In genomic region chr12:12266552-12266951, GRCm38 (mm10) we compare ENCODE assay signal across 25 mouse cellular contexts. TPM values are rescaled to one million over a fixed set of nuclear protein-coding genes. Genes with fewer than 3 reads are reported as not detected.
A peak's percentile ranks its signal among the peaks of the same experiment; 100 is the strongest.
DNase-seq lines count a peak whose midpoint lies in the region; ATAC-seq and TF ChIP-seq lines count a peak whose summit lies in the region.
"Had no signal": no experiment of that assay in that cellular context is flagged by ENCODE, and none has a peak within 500 bp of the region (broad histone marks: within the 10 kb centered on the region; RNA-seq: fewer than 3 reads in every experiment).

No protein-coding gene starts in this region.

- no peaks in the 10 kb centered on the region for H3K27me3 ChIP-seq in forebrain, embryonic 14.5 days (replicated peaks; ENCODE audit: control insufficient read depth, insufficient read depth, low read length)
- H3K27me3 ChIP-seq in forebrain, embryonic 12.5 days, result no peaks in the 10 kb centered on the region; the same call in 1 of the 2 replicates
- H3K27me3 ChIP-seq in heart, embryonic 11.5 days (ENCODE audit: control insufficient read depth, insufficient read depth, low read length), result no peaks in the 10 kb centered on the region
- H3K27me3 ChIP-seq in hindbrain, postnatal 0 days (ENCODE audit: insufficient read depth, low read length), result no peaks in the 10 kb centered on the region
- H3K27me3 ChIP-seq in hindbrain, embryonic 10.5 days (ENCODE audit: insufficient read depth, poor library complexity, severe bottlenecking), result peaks cover 15% of the 10 kb centered on the region
- H3K27me3 ChIP-seq in neural tube, embryonic 14.5 days (ENCODE audit: control insufficient read depth, insufficient read depth, low read length), result no peaks in the 10 kb centered on the region
- H3K27me3 ChIP-seq: CH12.LX; hindbrain, embryonic 13.5 days; midbrain, embryonic 13.5 days had no signal

- peak overlapping the region; percentile 78; the same call in 1 of the 2 replicates for H3K4me2 ChIP-seq in forebrain, embryonic 14.5 days (ENCODE audit: low read length)
- H3K4me2 ChIP-seq in forebrain, embryonic 12.5 days, result no peak overlapping the region
- peak overlapping the region; percentile 41 for H3K4me2 ChIP-seq in heart, embryonic 11.5 days
- no peak overlapping the region for H3K4me2 ChIP-seq in hindbrain, postnatal 0 days (ENCODE audit: low read depth, low read length)
- H3K4me2 ChIP-seq in neural tube, embryonic 14.5 days (ENCODE audit: low read depth, low read length), result no peak overlapping the region
- H3K4me2 ChIP-seq: hindbrain, embryonic 13.5 days; liver, embryonic 12.5 days; midbrain, embryonic 13.5 days had no signal

- TF ChIP-seq CTCF in hindbrain, postnatal 0 days (IDR thresholded peaks at IDR 0.05; ENCODE audit: low read depth), result no peak

- peaks cover 21% of the 10 kb centered on the region for H3K4me1 ChIP-seq in forebrain, embryonic 14.5 days (ENCODE audit: control insufficient read depth, insufficient read depth, low read length)
- H3K4me1 ChIP-seq in forebrain, embryonic 12.5 days, result peaks cover 23% of the 10 kb centered on the region
- H3K4me1 ChIP-seq in heart, embryonic 11.5 days (ENCODE audit: control insufficient read depth, insufficient read depth, low read length), result peaks cover 71% of the 10 kb centered on the region
- H3K4me1 ChIP-seq in hindbrain, postnatal 0 days (ENCODE audit: insufficient read depth, low read length), result peaks cover 24% of the 10 kb centered on the region
- H3K4me1 ChIP-seq in hindbrain, embryonic 10.5 days (replicated peaks), result peaks cover 27% of the 10 kb centered on the region
- H3K4me1 ChIP-seq in neural tube, embryonic 14.5 days (ENCODE audit: control insufficient read depth, insufficient read depth, low read length), result peaks cover 37% of the 10 kb centered on the region

- ATAC-seq in forebrain, embryonic 14.5 days, result no peak
- ATAC-seq in forebrain, embryonic 12.5 days (ENCODE audit: low FRiP score), result no peak
- no peak for ATAC-seq in heart, embryonic 11.5 days (replicated peaks; ENCODE audit: insufficient number of reproducible peaks, low FRiP score, low TSS enrichment)
- ATAC-seq in hindbrain, postnatal 0 days, result no peak
- ATAC-seq in neural tube, embryonic 14.5 days (ENCODE audit: low read depth), result no peak
- ATAC-seq: liver, embryonic 12.5 days; liver, postnatal 0 days; midbrain, embryonic 13.5 days had no signal

- DNase-seq in forebrain, embryonic 14.5 days (ENCODE audit: low spot score), result no peak
- DNase-seq in heart, postnatal 14 days, result no peak
- no peak for DNase-seq in hindbrain, postnatal 0 days (ENCODE audit: low spot score)
- DNase-seq in hindbrain, embryonic 10.5 days (ENCODE audit: low spot score), result no peak
- DNase-seq in spleen, postnatal 36 days (ENCODE audit: low spot score in 2 of 2), result no peak
- DNase-seq: adrenal gland, adult 8-10 months; cerebellum, adult 2 months; cerebellum, postnatal 14 days; gastrocnemius, postnatal 14 days; kidney, adult 11 months; kidney, postnatal 14 days; liver, postnatal 0 days; lung, postnatal 36 days; right cerebral cortex, postnatal 4 days; thymus, adult 2 months; thymus, postnatal 36 days had no signal

- no peak overlapping the region for H3K4me3 ChIP-seq in forebrain, embryonic 14.5 days (ENCODE audit: low read depth, low read length)
- no peak overlapping the region for H3K4me3 ChIP-seq in forebrain, embryonic 12.5 days (replicated peaks)
- H3K4me3 ChIP-seq in heart, embryonic 11.5 days (ENCODE audit: low read depth, low read length), result no peak overlapping the region
- no peak overlapping the region for H3K4me3 ChIP-seq in hindbrain, postnatal 0 days (ENCODE audit: low read length)
- H3K4me3 ChIP-seq in hindbrain, embryonic 10.5 days, result no peak overlapping the region
- H3K4me3 ChIP-seq in neural tube, embryonic 14.5 days (ENCODE audit: low read depth, low read length), result no peak overlapping the region
- H3K4me3 ChIP-seq: erythroblast, embryonic 14.5 days; hindbrain, embryonic 13.5 days; liver, embryonic 12.5 days; midbrain, embryonic 13.5 days had no signal

- WGBS in forebrain, embryonic 14.5 days, result 76% methylated on average over 1 of the region's 1 CpGs
- WGBS in forebrain, embryonic 12.5 days, result 68% methylated on average over 1 of the region's 1 CpGs
- 13% methylated on average over 1 of the region's 1 CpGs for WGBS in heart, embryonic 11.5 days (ENCODE audit: insufficient replicate concordance)
- 77% methylated on average over 1 of the region's 1 CpGs for WGBS in hindbrain, postnatal 0 days
- WGBS in hindbrain, embryonic 10.5 days, result 77% methylated on average over 1 of the region's 1 CpGs
- WGBS in neural tube, embryonic 14.5 days, result 32% methylated on average over 1 of the region's 1 CpGs

- no peaks in the 10 kb centered on the region for H3K9me3 ChIP-seq in forebrain, embryonic 14.5 days (replicated peaks; ENCODE audit: control insufficient read depth, low read length)
- no peaks in the 10 kb centered on the region for H3K9me3 ChIP-seq in forebrain, embryonic 12.5 days
- no peaks in the 10 kb centered on the region for H3K9me3 ChIP-seq in heart, embryonic 11.5 days (replicated peaks; ENCODE audit: control insufficient read depth, low read length)
- H3K9me3 ChIP-seq in hindbrain, postnatal 0 days (ENCODE audit: low read length), result no peaks in the 10 kb centered on the region
- no peaks in the 10 kb centered on the region for H3K9me3 ChIP-seq in hindbrain, embryonic 10.5 days
- no peaks in the 10 kb centered on the region for H3K9me3 ChIP-seq in neural tube, embryonic 14.5 days (ENCODE audit: control insufficient read depth, low read length)
- H3K9me3 ChIP-seq: hindbrain, embryonic 13.5 days; liver, embryonic 12.5 days; midbrain, embryonic 13.5 days had no signal

- H3K36me3 ChIP-seq in forebrain, embryonic 14.5 days (ENCODE audit: control insufficient read depth, insufficient read depth, low read length), result no peaks in the 10 kb centered on the region
- no peaks in the 10 kb centered on the region for H3K36me3 ChIP-seq in forebrain, embryonic 12.5 days (replicated peaks)
- H3K36me3 ChIP-seq in heart, embryonic 11.5 days (ENCODE audit: control insufficient read depth, insufficient read depth, low read length), result no peaks in the 10 kb centered on the region
- H3K36me3 ChIP-seq in hindbrain, postnatal 0 days (ENCODE audit: insufficient read depth, low read length), result no peaks in the 10 kb centered on the region
- no peaks in the 10 kb centered on the region for H3K36me3 ChIP-seq in hindbrain, embryonic 10.5 days
- H3K36me3 ChIP-seq in neural tube, embryonic 14.5 days (ENCODE audit: control insufficient read depth, insufficient read depth, low read length), result no peaks in the 10 kb centered on the region
- H3K36me3 ChIP-seq: hindbrain, embryonic 13.5 days; liver, embryonic 12.5 days; midbrain, embryonic 13.5 days had no signal

- intact Hi-C loops in heart, postnatal 14 days (cut with DNase I), result no loop called here

- H3K27ac ChIP-seq in forebrain, embryonic 14.5 days (ENCODE audit: low read depth, low read length), result no peak overlapping the region
- no peak overlapping the region for H3K27ac ChIP-seq in forebrain, embryonic 12.5 days
- H3K27ac ChIP-seq in heart, embryonic 11.5 days (ENCODE audit: low read depth, low read length), result peak overlapping the region; percentile 22; the same call in 1 of the 2 replicates
- H3K27ac ChIP-seq in hindbrain, postnatal 0 days, result 0 out of 2 replicates have a peak overlapping the region, but pooled peaks have one; percentile 36
- no peak overlapping the region for H3K27ac ChIP-seq in hindbrain, embryonic 10.5 days
- peak overlapping the region; percentile 52; the same call in 1 of the 2 replicates for H3K27ac ChIP-seq in neural tube, embryonic 14.5 days (ENCODE audit: low read depth, low read length)
- H3K27ac ChIP-seq: hindbrain, embryonic 13.5 days; liver, embryonic 12.5 days; midbrain, embryonic 13.5 days had no signal

- no peak overlapping the region for H3K9ac ChIP-seq in forebrain, embryonic 14.5 days (ENCODE audit: low read length)
- no peak overlapping the region for H3K9ac ChIP-seq in forebrain, embryonic 12.5 days
- H3K9ac ChIP-seq in heart, embryonic 11.5 days (ENCODE audit: low read depth, low read length), result no peak overlapping the region
- no peak overlapping the region for H3K9ac ChIP-seq in hindbrain, postnatal 0 days (replicated peaks; ENCODE audit: low read length)
- H3K9ac ChIP-seq in neural tube, embryonic 14.5 days (replicated peaks; ENCODE audit: low read depth, low read length), result no peak overlapping the region
- H3K9ac ChIP-seq: hindbrain, embryonic 13.5 days; liver, embryonic 12.5 days; liver, postnatal 0 days; midbrain, embryonic 13.5 days had no signal

RNA-seq across cellular contexts. Expression of gene Fam49a, which starts 4.6 kb away (rescaled TPM):
- 131 and 182 TPM in 2 replicates for polyA plus RNA-seq in forebrain, embryonic 14.5 days (2014; fragmentation: Nextera tagmentation; extraction: Ambion mirVana)
- 20.4 and 21.1 TPM in 2 replicates for polyA plus RNA-seq in forebrain, embryonic 12.5 days (2016; fragmentation: Nextera tagmentation; extraction: Ambion mirVana)
- polyA plus RNA-seq in heart, embryonic 11.5 days (2014; fragmentation: Nextera tagmentation; extraction: Ambion mirVana), result 48.9 and 63.7 TPM in 2 replicates
- total RNA-seq in heart, postnatal 14 days (2021), result 10 to 100 TPM; 11.7 to 17.2 TPM
- total RNA-seq in hindbrain, postnatal 0 days (2014; rRNA removed), result 67.1 and 77.1 TPM in 2 replicates
- 52.2 and 55.5 TPM in 2 replicates for polyA plus RNA-seq in hindbrain, postnatal 0 days (2015; fragmentation: Nextera tagmentation; extraction: Ambion mirVana)
- 9.0 and 13.4 TPM in 2 replicates for polyA plus RNA-seq in hindbrain, embryonic 10.5 days (2016; fragmentation: Nextera tagmentation; extraction: Ambion mirVana)
- polyA plus RNA-seq in neural tube, embryonic 14.5 days (2014; fragmentation: Nextera tagmentation; extraction: Ambion mirVana), result 72.6 and 106 TPM in 2 replicates
- polyA plus RNA-seq: C2C12 had no signal

Comparison
In these comparisons a context has a peak if more than half of its experiments do, and no peak if none do; other contexts are left out.
1. H3K27ac ChIP-seq: peak in heart, embryonic 11.5 days (single experiment), hindbrain, postnatal 0 days (single experiment) and neural tube, embryonic 14.5 days (single experiment); none in forebrain, embryonic 14.5 days (single experiment), forebrain, embryonic 12.5 days (single experiment) and hindbrain, embryonic 10.5 days (single experiment).
2. H3K4me2 ChIP-seq: peak in forebrain, embryonic 14.5 days (single experiment) and heart, embryonic 11.5 days (single experiment); none in forebrain, embryonic 12.5 days (single experiment), hindbrain, postnatal 0 days (single experiment) and neural tube, embryonic 14.5 days (single experiment).